Mouse (Mus musculus): ENCODE measurements around the gene Ttc33.
A peak's percentile ranks its signal among the peaks of the same experiment; 100 is the strongest.

Ttc33 gene

GRCm38 (mm10) chr15:5185366-5186292 is at the start of gene Ttc33:
Gene Ttc33, plus strand, starts transcription at chr15:5185525.
- peak; percentile 64 for DNase-seq (ENCODE audit: extremely low read depth, insufficient read length, low spot score)

DNA sequence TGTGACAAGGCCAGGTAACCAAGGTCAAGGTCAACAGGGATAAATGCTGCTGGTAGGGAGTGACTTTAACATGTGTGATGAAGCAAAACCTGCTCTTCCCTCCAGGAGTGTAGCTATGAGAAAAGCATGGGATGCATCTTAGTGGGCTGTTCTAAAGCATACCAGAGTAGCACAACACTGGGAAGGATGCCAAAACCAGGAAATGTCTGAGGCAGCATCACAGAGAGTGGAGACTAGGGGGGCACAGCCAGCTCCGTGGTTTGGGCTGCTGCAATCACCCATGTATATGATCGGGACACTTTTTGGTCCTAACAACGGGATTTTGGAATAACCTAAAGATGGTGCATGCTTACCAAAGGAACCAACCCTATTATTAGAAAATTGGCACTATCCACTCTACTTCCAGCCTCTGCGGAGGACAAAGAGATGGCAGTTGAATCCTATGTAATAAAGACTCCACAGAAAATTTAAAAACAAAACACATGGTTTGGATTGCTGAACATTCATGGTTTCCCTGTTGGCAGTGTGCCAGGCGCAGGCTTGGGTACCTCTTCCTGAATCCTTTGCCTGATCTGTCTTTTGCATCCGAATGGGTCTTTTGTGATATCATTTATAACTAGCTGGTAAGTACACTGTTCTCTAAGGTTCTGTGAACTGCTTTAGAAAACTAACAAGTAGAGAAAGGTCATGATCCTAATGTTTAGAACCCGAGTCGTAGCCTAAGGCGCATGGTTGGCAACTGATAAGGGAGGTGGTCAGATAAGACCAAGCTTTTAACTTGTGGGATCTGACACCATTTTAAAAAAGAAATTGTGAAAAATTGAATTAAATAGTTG is 47.1 kb upstream of the Ttc33 start:
- no peak for DNase-seq (ENCODE audit: extremely low read depth, insufficient read length, low spot score)

DNA sequence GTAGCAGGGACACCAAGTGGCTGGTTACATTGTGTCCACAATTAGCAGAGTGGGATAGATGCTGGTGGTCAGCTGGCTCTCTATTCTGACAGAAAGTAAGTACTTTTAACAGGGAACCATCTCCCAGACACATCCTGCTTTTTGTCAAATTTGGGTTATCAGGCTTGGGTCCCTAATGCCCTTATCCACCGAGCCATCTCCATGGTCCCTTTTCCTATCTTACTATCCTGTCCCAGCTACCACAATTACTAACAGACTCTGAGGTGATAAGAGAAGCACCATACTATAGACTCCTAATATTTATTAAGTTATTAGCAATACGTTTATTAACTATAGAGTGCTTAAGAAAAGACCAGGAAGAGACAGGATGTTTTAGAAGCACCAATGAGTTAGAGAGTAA is 46.0 kb upstream of the Ttc33 start:
- no peak for DNase-seq (ENCODE audit: extremely low read depth, insufficient read length, low spot score)

GRCm38 (mm10) chr15:5139863-5140262 is 45.5 kb upstream of the Ttc33 start:
- no peak for DNase-seq (ENCODE audit: extremely low read depth, insufficient read length, low spot score)

- no peak for DNase-seq (ENCODE audit: extremely low read depth, insufficient read length, low spot score)
Measured at GRCm38 (mm10) chr15:5140357-5140756, 45.0 kb upstream of the Ttc33 start.

DNA sequence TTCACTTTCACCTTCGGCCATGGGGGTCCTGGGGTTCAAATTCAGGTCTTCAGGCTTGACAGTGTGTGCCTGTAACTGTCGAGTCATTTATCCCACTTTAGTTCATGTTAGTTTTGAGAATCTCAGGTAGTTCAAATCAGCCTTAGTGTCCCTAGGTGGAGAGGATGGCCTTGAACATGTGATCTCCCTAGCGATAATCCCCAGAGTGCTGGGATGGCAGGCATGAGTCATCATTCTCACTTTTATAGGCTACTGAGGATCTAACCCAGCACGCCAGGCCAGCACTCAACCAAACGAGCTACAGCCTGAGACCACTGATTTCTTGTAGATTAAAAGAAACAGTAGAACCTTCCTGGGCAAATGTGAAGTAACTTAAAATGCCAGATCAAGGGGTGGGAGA is 43.3 kb upstream of the Ttc33 start:
- no peak for DNase-seq (ENCODE audit: extremely low read depth, insufficient read length, low spot score)

DNA sequence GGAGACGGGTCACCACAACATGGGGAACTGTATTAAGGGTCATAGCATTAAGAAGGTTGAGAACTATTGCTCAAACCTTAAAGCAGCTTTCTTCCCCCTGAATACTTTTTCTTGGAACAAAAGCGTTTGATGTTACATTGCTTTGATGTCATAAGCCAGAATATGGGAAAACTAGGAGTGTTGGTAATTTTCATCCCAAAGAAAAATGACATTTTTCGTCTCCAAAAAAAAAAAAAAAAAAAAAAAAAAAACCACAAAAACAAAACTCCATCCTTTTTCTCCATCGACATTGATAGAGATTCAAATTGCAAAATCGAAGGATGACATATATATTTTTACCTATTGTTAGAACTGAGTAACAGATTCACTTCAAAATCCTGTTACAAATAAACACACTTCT is 42.6 kb upstream of the Ttc33 start:
- no peak for DNase-seq (ENCODE audit: extremely low read depth, insufficient read length, low spot score)

DNA sequence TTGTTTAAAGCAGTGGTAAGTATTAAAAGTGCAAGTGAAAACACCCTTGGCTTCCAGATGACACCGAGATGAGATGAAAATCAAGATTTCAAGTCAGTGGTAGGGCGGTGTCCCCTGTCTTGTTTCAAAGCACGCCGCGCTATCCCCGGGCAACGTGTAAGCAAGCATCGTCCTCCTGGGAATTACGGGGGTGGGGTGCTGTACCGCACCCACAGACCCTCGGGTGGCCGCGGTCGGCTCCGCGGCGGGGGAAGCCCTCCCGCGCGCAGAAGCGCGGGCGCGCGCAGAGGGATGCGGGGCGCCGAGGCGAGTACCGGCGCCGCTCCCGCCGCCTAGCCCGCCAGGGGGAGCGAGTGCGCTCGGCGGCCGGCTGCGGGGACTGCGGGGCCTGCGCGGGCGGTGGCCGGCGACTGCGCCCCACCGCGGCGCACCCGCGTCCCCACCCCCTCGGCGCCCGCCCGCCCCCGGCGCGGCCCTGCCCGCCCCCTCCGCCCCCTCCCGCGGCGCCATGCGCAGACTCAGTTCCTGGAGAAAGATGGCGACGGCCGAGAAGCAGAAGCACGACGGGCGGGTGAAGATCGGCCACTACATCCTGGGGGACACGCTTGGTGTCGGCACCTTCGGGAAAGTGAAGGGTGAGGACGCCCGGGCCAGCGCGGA is 41.8 kb upstream of the Ttc33 start, which contains the start of gene Prkaa1:
TSS of gene Prkaa1 (plus strand) at position 501 of the 660 bp plus-strand sequence.
- peak; percentile 78 for DNase-seq (ENCODE audit: extremely low read depth, insufficient read length, low spot score)

DNA sequence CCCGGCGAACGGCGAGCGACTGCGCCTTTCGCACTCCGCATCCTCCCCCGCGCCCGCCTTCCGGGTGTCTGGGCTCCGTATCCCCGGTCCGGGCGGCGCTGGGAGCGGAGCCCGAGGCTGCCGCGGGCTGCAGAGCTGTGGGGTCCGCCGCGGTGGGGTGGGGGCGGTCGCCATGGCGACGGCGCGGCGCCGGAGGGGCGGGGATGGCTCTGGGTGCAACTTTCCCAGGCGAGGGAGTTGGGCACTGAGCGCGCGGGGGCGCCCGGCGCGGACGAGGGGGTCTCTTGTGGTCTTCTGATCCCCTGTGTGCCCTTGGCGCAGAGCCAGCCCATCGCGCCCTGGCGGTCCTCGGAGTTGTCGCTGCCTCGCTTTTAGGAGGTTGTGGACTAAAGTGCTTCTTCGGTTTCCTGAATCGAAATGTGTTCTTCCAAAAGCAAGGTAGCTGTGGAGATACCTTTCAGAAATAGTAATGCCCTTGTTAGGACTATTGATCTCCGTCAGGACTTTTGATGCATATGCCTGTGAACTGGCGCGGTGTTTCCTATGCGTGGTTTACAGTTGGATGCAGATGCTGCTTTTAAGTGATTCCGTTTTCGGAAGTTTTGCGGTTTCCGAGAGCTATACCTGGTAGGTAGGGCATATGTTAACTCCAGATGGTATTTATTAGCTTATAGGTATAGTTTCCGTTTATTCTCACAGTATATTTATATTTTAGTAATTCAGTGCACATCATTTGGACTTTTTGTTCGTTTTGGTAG is 41.1 kb upstream of the Ttc33 start:
- peak; percentile 80 for DNase-seq (ENCODE audit: extremely low read depth, insufficient read length, low spot score)

DNA sequence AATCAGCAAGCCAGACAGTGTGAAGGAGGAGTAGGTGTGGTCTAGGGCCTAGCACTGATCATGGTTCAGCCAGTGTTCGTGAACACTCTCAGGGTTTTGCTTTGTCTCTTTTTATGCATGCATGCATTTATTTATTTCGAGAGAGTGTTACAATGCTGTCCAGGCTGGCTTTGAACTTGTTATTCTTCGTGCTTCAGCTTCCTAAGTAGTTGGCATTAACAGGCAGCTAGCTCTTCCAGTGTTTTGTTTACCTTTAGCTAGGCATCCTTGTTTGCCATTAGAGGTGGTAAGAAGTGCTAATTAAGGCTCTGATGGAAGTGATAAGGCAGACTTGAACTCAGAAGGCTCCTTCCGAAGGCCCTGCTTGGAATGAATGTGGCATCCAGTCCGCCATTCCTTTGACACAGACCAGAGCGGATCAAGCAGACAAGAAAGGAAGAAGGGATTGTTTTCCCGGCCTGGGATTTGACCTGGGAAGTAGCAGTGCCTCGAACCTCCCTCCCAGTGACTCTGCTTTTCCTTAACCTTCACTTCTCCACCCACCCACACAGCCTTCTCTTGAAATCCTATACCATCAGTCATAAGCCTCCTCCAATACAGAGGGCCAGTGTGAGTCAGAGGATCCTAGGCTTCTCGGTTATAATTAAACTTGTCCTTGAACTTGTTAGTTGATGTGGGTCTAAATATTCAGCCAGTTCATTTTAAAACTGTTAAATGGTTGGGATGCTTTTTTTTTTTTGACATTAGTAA is 40.0 kb upstream of the Ttc33 start:
- peak; percentile 48 for DNase-seq (ENCODE audit: extremely low read depth, insufficient read length, low spot score)

DNA sequence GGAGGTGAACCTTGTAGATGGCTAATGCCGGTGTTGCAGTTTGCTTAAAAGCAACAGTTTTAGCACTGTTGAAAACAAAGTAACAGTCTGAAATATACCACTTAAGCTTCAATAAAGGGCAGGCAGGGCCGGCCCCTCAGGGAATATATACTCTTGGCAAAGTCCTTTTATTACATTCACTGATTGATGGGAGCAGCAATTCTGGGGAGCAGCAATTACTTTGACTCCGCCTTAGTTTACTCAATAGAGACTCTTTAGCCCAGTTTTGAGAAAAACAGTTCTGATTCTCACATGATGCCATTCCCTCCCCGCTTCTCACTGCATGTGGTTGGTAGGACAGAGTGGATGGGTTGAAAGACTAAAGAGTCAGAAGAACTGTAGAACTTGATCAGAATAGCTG is 36.1 kb upstream of the Ttc33 start:
- no peak for DNase-seq (ENCODE audit: extremely low read depth, insufficient read length, low spot score)

DNA sequence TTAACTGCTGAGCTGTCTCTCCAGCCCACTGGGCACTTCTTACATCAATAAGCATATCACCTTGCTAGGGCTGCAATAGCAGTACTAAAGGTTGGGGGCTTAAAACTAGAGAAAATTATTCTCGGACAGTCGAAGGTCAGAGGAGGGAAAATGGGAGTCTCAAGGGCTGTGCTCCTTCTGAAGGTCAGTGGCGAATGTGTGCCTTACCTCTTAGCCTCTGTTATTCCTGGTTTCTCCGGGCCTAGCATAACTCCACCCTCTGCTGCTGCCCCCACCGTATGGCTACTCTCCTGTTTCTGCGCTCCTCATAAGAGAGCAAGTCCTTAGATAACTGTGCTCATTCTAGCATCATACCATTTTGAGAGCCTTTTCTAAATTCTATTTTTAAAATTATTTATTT is 33.2 kb upstream of the Ttc33 start:
- no peak for DNase-seq (ENCODE audit: extremely low read depth, insufficient read length, low spot score)

DNA sequence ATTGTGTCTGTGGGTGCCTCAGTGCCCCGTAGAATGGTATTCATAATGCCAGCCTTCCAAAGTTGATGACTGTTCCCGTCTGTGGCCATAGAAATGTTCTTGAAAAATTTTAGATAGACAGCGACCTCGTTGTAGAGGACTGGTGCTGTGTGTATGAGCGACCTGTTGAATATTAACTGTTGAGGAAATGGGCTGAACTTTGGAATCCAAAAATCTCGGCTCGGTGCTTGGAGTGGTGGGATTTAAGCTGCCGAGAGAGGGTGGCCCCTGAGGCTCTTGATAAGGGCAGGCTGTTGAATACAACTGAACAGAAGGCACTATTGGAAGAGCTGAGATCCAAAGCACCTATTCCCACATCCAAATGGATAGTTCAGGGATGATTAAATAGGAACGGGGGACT is 30.7 kb upstream of the Ttc33 start:
- DNase-seq (ENCODE audit: extremely low read depth, insufficient read length, low spot score): no peak

DNA sequence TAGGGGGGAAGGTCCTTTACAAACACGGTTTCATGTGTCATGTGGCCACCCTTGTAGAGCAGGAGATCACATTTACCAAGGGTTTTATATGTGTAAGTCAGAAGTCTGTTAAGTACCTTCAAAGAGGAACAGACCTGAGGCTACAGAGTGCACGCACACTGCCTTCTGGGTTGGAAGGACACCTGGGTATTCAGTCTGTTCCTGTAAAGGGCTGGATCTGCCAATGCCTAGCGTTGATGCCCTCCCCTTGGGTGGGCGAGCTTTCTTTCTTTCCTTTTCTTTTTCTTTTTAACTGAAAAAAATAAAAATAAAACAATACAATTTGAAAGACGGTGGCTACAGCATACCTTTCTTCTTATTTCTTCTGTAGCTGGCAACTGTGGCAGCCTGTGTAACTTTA is 30.2 kb upstream of the Ttc33 start:
- no peak for DNase-seq (ENCODE audit: extremely low read depth, insufficient read length, low spot score)

- DNase-seq (ENCODE audit: extremely low read depth, insufficient read length, low spot score): no peak
Measured at GRCm38 (mm10) chr15:5156355-5156754, 29.0 kb upstream of the Ttc33 start.

GRCm38 (mm10) chr15:5157386-5157785 is 27.9 kb upstream of the Ttc33 start:
- no peak for DNase-seq (ENCODE audit: extremely low read depth, insufficient read length, low spot score)

- no peak for DNase-seq (ENCODE audit: extremely low read depth, insufficient read length, low spot score)
Measured at GRCm38 (mm10) chr15:5158827-5159226, 26.5 kb upstream of the Ttc33 start.

DNA sequence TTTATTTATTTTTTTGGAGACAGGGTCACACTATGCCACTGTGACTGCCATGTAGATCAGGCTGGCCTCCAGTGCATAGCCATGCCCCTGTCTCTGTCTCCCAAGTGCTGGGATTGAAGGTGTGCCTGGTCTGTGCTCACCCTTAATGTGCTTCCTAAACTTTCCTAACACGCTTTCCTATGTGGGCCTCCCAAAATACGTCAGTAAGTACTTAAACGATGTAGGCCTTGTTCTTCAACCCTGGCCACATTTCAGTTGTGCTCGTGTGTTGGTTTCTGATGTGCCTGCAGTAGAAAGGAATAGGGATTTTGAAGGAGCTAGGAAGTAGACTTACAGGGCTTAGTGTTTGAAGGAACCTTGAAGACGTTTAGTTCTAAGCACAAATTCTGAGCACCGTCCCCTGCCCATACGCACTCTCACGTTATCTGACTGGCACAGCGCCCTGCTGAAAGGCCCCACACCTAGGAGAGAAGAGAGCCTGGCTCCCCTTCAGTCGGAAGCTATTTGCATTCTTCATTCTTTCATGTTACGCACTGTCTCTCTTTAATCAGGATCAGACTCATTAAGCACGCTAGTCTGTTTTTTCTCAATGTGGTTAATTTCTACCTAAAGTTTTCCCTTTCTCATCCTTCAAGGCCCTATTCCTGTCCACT is 20.1 kb upstream of the Ttc33 start:
- DNase-seq (ENCODE audit: extremely low read depth, insufficient read length, low spot score): no peak

DNA sequence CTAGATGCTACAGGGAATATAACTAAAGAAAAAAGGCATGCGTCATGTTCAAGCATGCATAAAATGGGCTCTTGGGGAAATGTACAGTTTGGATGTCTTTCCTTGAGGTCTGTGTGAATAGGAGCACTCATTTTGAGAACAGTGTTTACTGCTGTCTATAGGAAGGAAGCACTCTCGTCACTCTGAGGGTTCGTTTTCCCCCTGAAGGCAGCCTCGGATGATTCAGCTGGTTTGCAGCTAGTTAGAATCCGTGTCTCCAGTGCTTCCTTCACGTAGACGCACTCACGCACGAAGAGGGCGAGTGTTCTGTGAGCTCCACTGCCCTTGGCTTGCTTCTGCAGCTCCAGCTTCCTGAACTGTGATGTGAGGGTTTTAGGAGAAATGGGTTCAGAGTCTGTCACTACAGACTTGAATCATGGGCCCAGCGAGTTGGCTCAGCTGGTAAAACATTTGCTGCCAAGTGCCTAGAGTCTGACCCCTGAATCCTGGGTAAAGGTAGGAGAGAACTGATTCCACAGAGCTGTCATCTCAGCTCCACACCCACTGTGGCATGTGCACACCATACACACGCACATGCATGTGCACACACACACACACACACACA is 12.0 kb upstream of the Ttc33 start:
- DNase-seq (ENCODE audit: extremely low read depth, insufficient read length, low spot score): no peak

Data from 3134 (cell line).